Mouse (Mus musculus): ENCODE results near the gene Sstr3.

DNA sequence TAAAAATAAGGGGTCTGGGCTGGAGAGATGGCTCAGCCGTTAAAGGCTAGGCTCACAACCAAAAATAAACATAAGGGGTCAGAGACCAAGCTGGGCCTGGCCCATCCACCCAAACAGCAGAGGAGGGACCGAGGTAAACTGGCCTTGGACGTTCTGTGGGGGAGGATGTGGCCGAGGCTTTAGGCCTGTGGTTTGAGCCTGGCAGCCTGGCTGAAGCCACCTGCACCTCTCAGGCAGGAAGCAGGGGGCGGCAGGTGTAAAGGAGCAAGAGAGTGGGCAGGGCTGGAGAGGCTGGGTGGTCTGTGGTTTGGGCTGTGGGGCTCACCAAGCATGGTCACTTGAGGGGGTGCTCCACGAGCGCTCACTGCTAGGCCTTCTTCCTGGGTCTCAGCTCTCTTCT lies 32.5 kb downstream of the Sstr3 start:
- TF ChIP-seq CTCF (IDR thresholded peaks at IDR 0.05; ENCODE audit: low read depth): no peak
- TF ChIP-seq EP300 (IDR thresholded peaks at IDR 0.05; ENCODE audit: low read depth): no peak
